Mouse (Mus musculus): ENCODE data around the gene Actn2.

- TF ChIP-seq CTCF (IDR thresholded peaks at IDR 0.05; ENCODE audit: low read depth, low read length) (no peak), POLR2A (IDR thresholded peaks at IDR 0.05; ENCODE audit: borderline replicate concordance, low read depth, low read length) (no peak)
Observed at GRCm38 (mm10) chr13:12255911-12256705, 84.5 kb downstream of the Actn2 start.
